Mouse (Mus musculus) liver, postnatal 0 days (tissue): ENCODE measurements around the gene Cdh8.

ENCODE experiments used
- CTCF ChIP-seq: sonication (generic); IDR thresholded peaks from 2 replicates; pipeline ENCODE4 v1.5.1; 2016; ENCODE audit warnings: antibody characterized with exemption, low read depth
- EP300 ChIP-seq: IDR thresholded peaks from 2 replicates; pipeline ENCODE4 v1.6.1; 2016; ENCODE audit warnings: antibody characterized with exemption, low read depth, mild to moderate bottlenecking

GRCm38 (mm10) chr8:99184186-99184585, 232.1 kb downstream of the Cdh8 start:
- TF ChIP-seq CTCF (no peak), EP300 (no peak)
